23 mouse cellular contexts compared by ENCODE assay signal in genomic region chr11:75948789-75949188, GRCm38 (mm10). TPM values are rescaled to one million over a fixed set of nuclear protein-coding genes. Genes with fewer than 3 reads are reported as not detected.
DNase-seq lines count a peak whose midpoint lies in the region; ATAC-seq lines count a peak whose summit lies in the region.
"Had no signal": no experiment of that assay in that cellular context is flagged by ENCODE, and none has a peak within 500 bp of the region (broad histone marks: within the 10 kb centered on the region; RNA-seq: fewer than 3 reads in every experiment).

No protein-coding gene starts in this region.

- ATAC-seq in intestine, embryonic 14.5 days (replicated peaks; ENCODE audit: low FRiP score, low TSS enrichment, low read depth), result peak; percentile 64
- no peak for ATAC-seq in midbrain, embryonic 13.5 days
- ATAC-seq: hindbrain, embryonic 16.5 days had no signal

- H3K9ac ChIP-seq in intestine, embryonic 14.5 days (ENCODE audit: low read length), result no peak overlapping the region
- H3K9ac ChIP-seq in midbrain, embryonic 13.5 days (replicated peaks), result no peak overlapping the region
- H3K9ac ChIP-seq: liver, embryonic 14.5 days; lung, embryonic 14.5 days; midbrain, embryonic 12.5 days had no signal

- DNase-seq in adrenal gland, adult 2 months, result peak; percentile 85
- no peak for DNase-seq in adrenal gland, adult 18-20 months (ENCODE audit: low spot score in 2 of 2)
- DNase-seq in ovary, adult 18-20 months (ENCODE audit: low spot score), result peak; percentile 76
- DNase-seq in ovary, postnatal 10 days (ENCODE audit: low spot score), result no peak
- DNase-seq in intestine, embryonic 14.5 days (ENCODE audit: low spot score), result no peak
- DNase-seq in thymus, postnatal 36 days, result no peak
- DNase-seq: cerebellum, adult 9-10 months; gastrocnemius, postnatal 36 days; kidney, adult 18-20 months; kidney, postnatal 4 days; lung, embryonic 14.5 days; right cerebral cortex, postnatal 14 days; spleen, adult 18-20 months; thymus, adult 18-20 months; thymus, postnatal 4 days had no signal

- H3K4me2 ChIP-seq in intestine, embryonic 14.5 days (ENCODE audit: low read length), result no peak overlapping the region
- no peak overlapping the region for H3K4me2 ChIP-seq in midbrain, embryonic 13.5 days (replicated peaks)
- H3K4me2 ChIP-seq: lung, embryonic 14.5 days; midbrain, embryonic 12.5 days had no signal

- peaks cover 9% of the 10 kb centered on the region; the same call in 1 of the 2 replicates for H3K4me1 ChIP-seq in intestine, embryonic 14.5 days (replicated peaks; ENCODE audit: control insufficient read depth, insufficient read depth, low read length)
- peaks cover 35% of the 10 kb centered on the region for H3K4me1 ChIP-seq in midbrain, embryonic 13.5 days (replicated peaks)

- WGBS in intestine, embryonic 14.5 days, result 42% methylated on average over 3 of the region's 3 CpGs
- 62% methylated on average over 3 of the region's 3 CpGs for WGBS in midbrain, embryonic 13.5 days

- H3K27me3 ChIP-seq in intestine, embryonic 14.5 days (replicated peaks; ENCODE audit: control insufficient read depth, insufficient read depth, low read length), result no peaks in the 10 kb centered on the region
- no peaks in the 10 kb centered on the region for H3K27me3 ChIP-seq in midbrain, embryonic 13.5 days
- H3K27me3 ChIP-seq: midbrain, embryonic 12.5 days had no signal

- no peaks in the 10 kb centered on the region for H3K36me3 ChIP-seq in intestine, embryonic 14.5 days (ENCODE audit: control insufficient read depth, insufficient read depth, low read length)
- no peaks in the 10 kb centered on the region for H3K36me3 ChIP-seq in midbrain, embryonic 13.5 days
- H3K36me3 ChIP-seq: midbrain, embryonic 12.5 days had no signal

- H3K9me3 ChIP-seq in intestine, embryonic 14.5 days (ENCODE audit: control insufficient read depth, low read length), result no peaks in the 10 kb centered on the region
- H3K9me3 ChIP-seq in midbrain, embryonic 13.5 days, result no peaks in the 10 kb centered on the region
- H3K9me3 ChIP-seq: midbrain, embryonic 12.5 days had no signal

- peak overlapping the region; percentile 77 for H3K27ac ChIP-seq in intestine, embryonic 14.5 days (ENCODE audit: low read depth)
- no peak overlapping the region for H3K27ac ChIP-seq in midbrain, embryonic 13.5 days
- H3K27ac ChIP-seq: liver, embryonic 14.5 days; midbrain, embryonic 12.5 days had no signal

- H3K4me3 ChIP-seq in intestine, embryonic 14.5 days (ENCODE audit: low read depth, low read length), result no peak overlapping the region
- no peak overlapping the region for H3K4me3 ChIP-seq in midbrain, embryonic 13.5 days (replicated peaks)
- H3K4me3 ChIP-seq: midbrain, embryonic 12.5 days had no signal

RNA-seq across cellular contexts. Expression of gene Rph3al, which starts 10.6 kb away (rescaled TPM):
- total RNA-seq in adrenal gland, adult 2 months (2021), result 10 to 100 TPM; 16.6 to 18.0 TPM
- 19.6 and 20.4 TPM in 2 replicates for polyA plus RNA-seq in adrenal gland, adult 2 months (2012; rRNA removed)
- total RNA-seq in adrenal gland, adult 18-20 months (2021), result 10 to 100 TPM; 15.0 to 17.0 TPM
- 17.0 and 21.7 TPM in 2 replicates for polyA plus RNA-seq in intestine, embryonic 14.5 days (2014; fragmentation: Nextera tagmentation; extraction: Ambion mirVana)
- 1.9 and 2.4 TPM in 2 replicates for polyA plus RNA-seq in midbrain, embryonic 13.5 days (2015; fragmentation: Nextera tagmentation; extraction: Ambion mirVana)

RNA-seq across cellular contexts. Expression of gene 1700016K19Rik, which starts 50.9 kb away (rescaled TPM):
- total RNA-seq in adrenal gland, adult 2 months (2021), result not detected
- not detected in 2 replicates for polyA plus RNA-seq in adrenal gland, adult 2 months (2012; rRNA removed)
- total RNA-seq in adrenal gland, adult 18-20 months (2021), result not detected
- polyA plus RNA-seq in intestine, embryonic 14.5 days (2014; fragmentation: Nextera tagmentation; extraction: Ambion mirVana), result 2.7 and 4.0 TPM in 2 replicates
- polyA plus RNA-seq in midbrain, embryonic 13.5 days (2015; fragmentation: Nextera tagmentation; extraction: Ambion mirVana), result 0.97 and 1.8 TPM in 2 replicates
- total RNA-seq: gastrocnemius, postnatal 36 days; hematopoietic stem cell, adult 5-6 weeks; megakaryocyte, adult 5-6 weeks; monocyte, adult 5-6 weeks; neutrophil, adult 5-6 weeks had no signal
- polyA plus RNA-seq: liver, embryonic 14.5 days had no signal

Comparison
In these comparisons a context has a peak if more than half of its experiments do, and no peak if none do; other contexts are left out.
1. DNase-seq: peak in adrenal gland, adult 2 months (single experiment) and ovary, adult 18-20 months (single experiment); none in adrenal gland, adult 18-20 months (0 of 2), ovary, postnatal 10 days (single experiment), intestine, embryonic 14.5 days (single experiment) and thymus, postnatal 36 days (0 of 2).